Mouse (Mus musculus) ovary, postnatal 36 days (tissue): Measurements from ENCODE around the gene Tbx15.

Experiments used
- DNase-seq: peaks from one replicate; pipeline ENCODE4 v3.0.0; 2022; ENCODE audit warnings: low spot score, mixed read lengths

The Tbx15 gene

GRCm38 (mm10) chr3:99248831-99249550 lies 8.8 kb downstream of the Tbx15 start:
- no peak for DNase-seq

GRCm38 (mm10) chr3:99249551-99249870 lies 9.3 kb downstream of the Tbx15 start:
- DNase-seq = no peak

DNA sequence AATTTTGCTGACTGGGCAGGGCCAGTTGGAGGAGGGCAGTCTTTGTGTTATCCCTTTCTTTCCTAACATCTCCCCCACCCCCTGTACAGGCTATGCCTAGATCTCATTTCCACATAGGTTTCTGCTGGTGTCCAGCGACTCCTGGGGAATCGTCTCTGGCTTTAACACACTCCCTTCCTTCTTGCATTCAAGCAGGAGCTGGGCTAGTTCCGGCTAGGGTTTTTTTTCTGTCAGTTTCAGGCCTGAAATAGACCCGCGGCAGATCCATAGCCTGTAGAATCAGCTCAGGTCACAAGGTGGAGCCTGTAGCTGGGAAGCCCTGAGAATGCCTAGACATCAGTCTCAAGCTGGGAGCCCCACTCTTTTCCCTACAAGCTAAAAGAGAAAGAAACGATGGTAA lies 9.7 kb downstream of the Tbx15 start:
- no peak for DNase-seq

DNA sequence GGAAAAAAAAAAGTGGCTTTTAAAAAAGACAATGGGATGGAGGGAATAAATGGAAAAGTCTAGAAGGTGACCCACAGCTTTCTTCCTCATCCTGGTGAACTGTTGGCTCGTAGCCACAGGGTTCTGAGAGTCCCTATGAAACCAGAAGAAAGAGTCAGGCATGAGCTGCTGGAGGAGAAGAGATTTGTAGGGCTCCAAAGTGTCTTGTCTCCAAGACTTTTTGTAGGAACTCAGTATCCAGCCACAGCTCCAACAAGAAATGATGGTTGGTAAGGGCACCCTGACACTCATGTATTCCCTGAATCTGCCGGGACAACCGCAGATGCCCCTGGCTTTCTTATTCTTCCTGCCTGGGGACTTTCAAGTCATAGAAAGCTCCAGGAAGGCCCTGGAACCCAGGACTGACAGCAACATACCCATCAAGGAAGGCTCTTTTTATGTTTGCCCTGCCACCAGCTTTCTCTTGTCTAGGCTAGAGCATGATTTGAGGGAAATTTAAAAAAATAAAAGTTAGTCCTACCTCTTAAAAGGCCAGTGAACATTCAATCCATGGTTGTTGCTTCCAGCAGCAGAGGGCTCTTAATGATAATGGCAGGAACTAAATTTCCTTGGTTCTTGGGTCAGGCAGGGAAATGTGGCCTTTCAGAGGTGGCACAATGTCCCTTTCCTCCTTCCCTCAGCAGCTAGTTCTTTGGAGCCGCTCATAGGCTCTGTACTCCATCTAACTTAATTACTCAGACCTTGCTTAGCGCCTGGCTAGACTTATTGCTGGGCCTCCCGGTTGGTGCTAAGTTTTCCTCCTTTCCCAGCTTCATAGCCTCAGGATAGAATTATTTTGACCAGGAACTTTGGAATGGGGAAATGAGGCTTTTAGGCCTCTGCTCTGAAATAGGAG lies 11.3 kb downstream of the Tbx15 start:
- DNase-seq = no peak

- DNase-seq = no peak
These were observed 12.4 kb downstream of the Tbx15 start for GRCm38 (mm10) chr3:99252461-99253091.

DNA sequence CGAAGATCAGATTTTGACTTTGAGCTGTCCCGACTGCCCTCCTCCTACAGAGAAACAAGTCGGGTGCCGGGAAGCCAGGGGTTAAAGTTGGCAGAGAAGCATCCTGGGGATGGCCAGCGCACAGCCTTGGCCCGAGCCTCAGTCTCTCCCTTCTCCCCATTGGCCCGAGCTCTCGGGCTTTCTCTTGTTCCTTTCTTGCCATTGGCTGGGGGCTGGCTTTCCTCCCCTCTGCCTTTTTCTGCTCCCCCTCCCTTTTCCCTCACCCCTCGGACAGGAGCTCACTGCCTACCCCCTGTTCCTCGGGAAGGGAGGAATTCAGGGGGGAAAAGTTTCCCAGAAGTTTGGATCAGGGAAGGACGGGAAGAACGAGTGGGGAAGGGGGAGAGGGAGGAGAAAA lies 12.9 kb downstream of the Tbx15 start:
- DNase-seq = no peak

DNA sequence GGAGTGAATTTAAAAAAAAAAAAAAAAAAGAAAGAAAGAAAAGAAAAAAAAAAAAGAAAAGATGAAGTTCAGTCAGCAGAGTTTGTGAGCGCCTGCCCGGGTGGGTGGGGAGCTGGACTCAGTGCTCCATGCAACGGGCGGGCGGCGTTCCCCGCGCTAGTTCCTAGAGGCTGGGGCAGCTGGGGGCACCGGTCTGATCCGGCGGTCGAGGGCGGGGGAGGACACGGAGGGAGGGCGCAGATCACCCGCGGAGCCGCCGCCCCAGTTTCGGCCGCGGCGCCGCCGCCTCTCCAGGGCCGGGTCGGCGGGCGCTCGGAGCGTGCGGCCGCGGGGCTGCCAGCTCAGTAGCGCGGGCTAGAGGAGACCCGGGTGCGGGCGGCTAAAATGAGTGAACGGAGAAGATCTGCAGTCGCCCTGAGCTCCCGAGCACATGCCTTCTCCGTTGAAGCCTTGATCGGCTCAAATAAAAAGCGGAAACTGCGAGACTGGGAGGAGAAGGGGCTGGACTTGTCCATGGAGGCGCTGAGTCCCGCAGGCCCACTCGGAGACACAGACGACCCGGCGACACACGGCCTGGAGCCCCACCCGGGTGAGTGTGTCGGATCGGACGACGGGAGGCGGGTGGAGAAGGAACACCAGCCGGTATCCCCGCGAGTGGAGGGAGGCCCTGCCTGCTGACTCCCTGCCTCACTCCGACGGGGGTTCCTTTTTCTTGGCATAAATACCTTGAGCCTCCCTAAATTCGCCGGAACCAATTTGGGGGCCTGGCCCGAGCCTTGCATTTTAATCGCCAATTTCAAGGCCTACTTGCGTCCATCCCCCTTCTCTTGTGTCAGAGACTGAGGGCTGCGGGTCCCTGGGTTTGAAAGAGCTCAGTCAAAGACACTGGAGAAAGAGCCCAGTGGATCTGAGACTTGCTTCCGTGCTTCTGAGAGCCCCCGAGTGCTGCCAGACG lies 13.6 kb downstream of the Tbx15 start:
- peak; percentile 39 for DNase-seq

DNA sequence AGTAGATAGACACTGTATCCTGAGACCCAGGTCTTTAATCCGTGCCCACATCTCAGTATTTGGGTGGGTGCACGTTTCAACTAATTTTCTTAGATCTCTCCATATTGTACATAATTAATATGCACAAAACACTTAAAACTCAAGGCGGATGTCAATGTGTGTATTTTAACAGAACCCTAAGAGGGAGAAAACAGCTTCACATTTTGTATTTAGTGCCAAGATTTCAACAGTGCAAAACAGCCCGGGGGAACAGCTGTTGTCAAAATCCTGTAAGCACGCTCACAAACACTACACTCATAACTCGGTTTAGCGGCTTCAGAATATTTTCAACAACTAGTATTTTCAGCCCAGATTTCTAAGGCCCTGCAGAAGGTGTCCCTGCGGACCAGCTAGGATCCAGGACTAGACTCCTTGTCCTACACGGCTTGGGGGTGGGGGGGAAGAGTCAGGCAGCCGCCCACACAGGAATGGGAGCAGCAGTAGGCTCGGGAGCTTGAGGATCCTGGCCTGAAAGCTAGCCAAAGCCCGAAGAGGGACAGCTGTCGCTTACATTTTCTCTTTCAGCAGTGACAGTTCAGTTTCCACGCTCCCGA lies 14.5 kb downstream of the Tbx15 start:
- DNase-seq = no peak

DNA sequence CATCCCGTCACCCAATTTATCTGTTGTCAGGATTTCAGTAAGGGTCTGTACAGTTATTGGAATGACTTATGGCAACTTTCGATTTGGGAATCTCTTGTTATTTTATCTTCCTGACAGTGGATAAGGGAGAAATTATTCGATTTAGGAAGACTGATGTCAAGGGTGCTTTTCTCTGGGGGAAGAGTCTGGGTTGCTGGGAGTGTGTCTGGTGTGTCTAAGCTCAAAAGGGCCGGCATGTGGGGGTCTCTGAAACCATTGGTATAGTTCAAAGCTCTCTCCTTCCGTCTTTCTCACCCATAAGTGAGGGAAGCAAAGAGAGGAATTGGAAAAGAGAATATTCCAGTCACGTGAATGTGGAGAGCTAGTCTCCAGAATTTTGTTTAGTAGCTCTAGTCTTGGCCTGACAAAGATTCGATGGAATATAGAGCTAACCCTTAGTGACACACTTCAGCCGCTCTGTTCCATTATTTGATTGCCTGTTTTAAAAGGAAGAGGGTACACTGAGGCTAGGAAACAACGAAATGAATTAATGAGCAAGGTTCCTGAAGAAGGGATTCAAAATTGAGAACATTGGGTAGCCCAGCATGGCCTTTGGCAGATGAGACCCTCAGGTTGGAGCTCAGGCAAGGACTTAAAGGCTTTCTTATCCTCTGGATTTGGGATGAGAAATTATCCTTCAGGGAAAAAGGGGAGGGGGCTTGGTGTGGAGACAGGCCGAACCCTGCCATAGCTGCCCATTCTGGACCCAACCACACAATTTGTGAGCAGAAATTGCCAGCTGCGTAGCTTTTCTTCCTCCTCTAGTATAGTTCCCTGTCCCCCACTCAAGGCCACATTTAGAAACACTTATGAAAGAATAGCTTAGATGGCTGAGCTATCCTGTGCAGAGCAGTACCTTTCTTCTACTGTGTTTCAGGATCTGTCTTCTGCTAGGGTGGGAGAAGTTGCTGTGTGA lies 15.5 kb downstream of the Tbx15 start:
- DNase-seq = no peak

- no peak for DNase-seq
These were observed 16.2 kb downstream of the Tbx15 start for GRCm38 (mm10) chr3:99256366-99256750.

GRCm38 (mm10) chr3:99256766-99257165 lies 16.6 kb downstream of the Tbx15 start:
- DNase-seq = no peak

DNA sequence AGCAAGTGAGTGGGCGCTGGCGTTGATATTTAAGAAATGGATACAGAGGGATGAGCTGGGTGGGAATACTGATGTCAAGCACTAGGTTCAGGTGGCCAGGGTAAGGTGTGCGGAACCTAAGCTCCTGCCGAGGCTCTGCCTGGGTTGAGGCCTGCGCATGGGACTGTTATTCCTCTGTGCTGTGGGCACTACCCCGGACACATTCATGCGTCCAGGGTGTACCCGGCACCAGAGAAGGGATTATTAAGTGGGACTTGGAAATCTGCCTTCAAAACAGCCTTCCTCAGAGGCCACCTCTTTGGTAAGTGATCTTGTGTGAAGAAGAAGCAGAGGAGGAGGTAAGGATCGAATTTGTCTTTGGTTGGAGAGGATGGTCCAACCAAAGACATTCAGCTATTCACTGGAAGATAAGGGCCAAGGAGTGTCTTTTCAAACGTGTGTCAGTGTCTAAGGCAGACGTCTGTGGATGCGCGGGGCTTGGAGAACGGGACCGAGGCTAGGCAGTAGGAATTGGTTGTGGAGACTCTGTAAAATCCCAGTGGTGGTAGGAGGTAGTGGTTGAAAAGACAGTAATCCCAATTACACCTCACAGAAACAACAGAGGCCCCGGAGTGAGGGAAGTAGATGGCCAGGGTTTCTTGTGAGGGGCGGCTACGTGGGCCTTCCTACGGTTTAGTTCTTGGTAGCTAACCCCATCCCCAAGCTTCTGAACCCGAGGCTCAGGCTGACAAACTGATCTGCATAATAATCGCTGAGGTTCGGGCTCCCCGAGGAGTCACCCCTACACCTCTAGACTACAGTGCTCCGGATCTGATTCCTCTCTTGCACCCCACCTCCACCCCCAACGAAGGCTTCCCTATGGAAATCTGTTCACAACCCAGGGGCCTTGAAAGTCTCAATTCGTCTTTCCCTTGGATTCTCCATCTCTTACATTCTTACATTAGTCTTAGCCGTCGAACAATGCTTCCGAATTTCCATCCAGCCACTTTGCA lies 17.7 kb downstream of the Tbx15 start:
- DNase-seq = no peak

GRCm38 (mm10) chr3:99259741-99260270 lies 19.6 kb downstream of the Tbx15 start:
- DNase-seq = no peak

- no peak for DNase-seq
These were observed 20.2 kb downstream of the Tbx15 start for GRCm38 (mm10) chr3:99260395-99260794.

GRCm38 (mm10) chr3:99261371-99261791 lies 21.2 kb downstream of the Tbx15 start:
- DNase-seq = no peak

DNA sequence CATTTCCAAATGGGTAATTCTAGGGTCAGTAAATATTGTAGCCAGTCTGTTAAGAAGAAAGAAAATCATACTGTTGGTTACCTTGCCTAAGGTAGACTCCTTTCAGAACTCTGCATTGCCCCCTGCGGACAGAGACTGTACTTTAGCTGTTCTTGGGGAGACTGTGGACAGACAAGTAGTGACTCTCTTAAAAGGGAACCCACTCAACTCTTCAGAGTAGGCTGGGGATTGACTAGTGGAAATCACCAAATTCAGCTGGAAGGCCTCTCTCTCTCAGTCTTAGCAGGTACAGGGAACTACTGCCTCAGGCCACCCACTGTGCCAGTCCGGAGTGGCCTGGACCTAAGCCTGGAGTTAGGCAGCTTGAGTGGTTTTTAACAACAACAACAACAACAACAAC lies 21.8 kb downstream of the Tbx15 start:
- DNase-seq = no peak

DNA sequence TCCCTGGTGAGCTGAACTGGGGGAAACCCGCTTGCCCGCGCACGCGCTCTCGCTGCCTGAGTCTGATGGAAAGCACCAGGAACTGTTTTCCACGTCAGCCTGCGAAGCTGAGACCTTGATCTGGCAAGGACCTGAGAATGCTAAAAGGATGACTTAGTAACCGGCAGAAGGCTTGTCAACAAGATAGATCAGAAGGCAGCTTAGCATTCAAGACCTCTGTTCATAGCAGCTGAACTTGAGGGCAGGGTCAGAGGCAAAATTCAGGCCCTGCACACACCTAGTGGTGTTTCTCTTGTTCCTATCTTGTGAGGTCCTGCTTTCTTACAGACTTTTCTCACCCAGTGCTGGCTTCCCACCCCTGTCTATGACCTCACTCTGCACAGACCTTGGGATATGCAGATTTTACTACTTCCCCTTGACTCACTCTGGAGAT lies 23.3 kb downstream of the Tbx15 start:
- no peak for DNase-seq

DNA sequence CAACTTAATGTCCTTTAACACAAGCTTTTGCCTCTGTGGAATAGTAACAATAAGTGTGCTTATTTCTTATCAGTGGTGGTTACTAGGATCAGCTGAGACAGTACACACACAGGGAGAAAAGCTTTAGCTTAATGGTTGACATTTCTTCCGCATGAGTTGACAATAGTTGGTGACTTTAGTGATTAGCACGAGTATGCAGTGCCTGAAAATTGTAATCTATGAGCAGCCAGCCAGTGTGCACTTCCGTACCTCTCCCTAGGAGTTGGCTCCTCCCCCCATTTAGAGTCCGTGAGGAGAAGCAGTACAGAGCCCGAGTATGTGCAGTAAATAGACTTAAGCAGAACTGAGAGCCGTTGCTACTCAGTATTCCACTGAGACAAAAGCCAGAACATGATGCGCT lies 24.5 kb downstream of the Tbx15 start:
- DNase-seq = no peak
